Mouse (Mus musculus) kidney, embryonic 16.5 days (tissue): Measurements from ENCODE around the gene Dbn1. TPM values are rescaled to one million over a fixed set of nuclear protein-coding genes. Genes with fewer than 3 reads are reported as not detected.

ENCODE experiments used
- ATAC-seq: fragments of 200-750 bp; cut with Nextera tagmentation; 2 replicates; pipeline ENCODE4 v1.8.0; 2017; ENCODE audit warnings: moderate TSS enrichment; ENCODE audit not compliant: low FRiP score, low TSS enrichment
- H3K27ac ChIP-seq: fragments of 300-500 bp; sonication (generic); 2 replicates; pipeline ENCODE4 v1.5.1; 2014; ENCODE audit warnings: low read length
- H3K27me3 ChIP-seq: fragments of 300-500 bp; sonication (generic); 2 replicates; pipeline ENCODE4 v1.6.1; 2014; ENCODE audit warnings: low read length, control low read depth, mixed read lengths; ENCODE audit not compliant: insufficient read depth
- H3K36me3 ChIP-seq: fragments of 300-500 bp; sonication (generic); 2 replicates; pipeline ENCODE4 v1.6.1; 2014; ENCODE audit warnings: low read length, control low read depth, mixed read lengths; ENCODE audit not compliant: insufficient read depth
- H3K4me1 ChIP-seq: fragments of 300-500 bp; sonication (generic); 2 replicates; pipeline ENCODE4 v1.6.1; 2014; ENCODE audit warnings: low read length, control low read depth, mixed read lengths; ENCODE audit not compliant: insufficient read depth
- H3K4me2 ChIP-seq: fragments of 300-500 bp; sonication (generic); replicated peaks from 2 replicates; pipeline ENCODE4 v1.6.1; 2014; ENCODE audit warnings: low read depth, low read length
- H3K4me3 ChIP-seq: fragments of 300-500 bp; sonication (generic); 2 replicates; pipeline ENCODE4 v1.5.1; 2014; ENCODE audit warnings: mild to moderate bottlenecking, low read length
- H3K9ac ChIP-seq: fragments of 300-500 bp; sonication (generic); replicated peaks from 2 replicates; pipeline ENCODE4 v1.6.1; 2014; ENCODE audit warnings: low read length
- H3K9me3 ChIP-seq: fragments of 300-500 bp; sonication (generic); 2 replicates; pipeline ENCODE4 v1.6.1; 2016; ENCODE audit warnings: low read length, control low read depth
- WGBS: fragments of 180-500 bp; shearing (Covaris S2); extraction: QIAGEN DNeasy Blood & Tissue Kit; methylation state at CpG from one replicate; pipeline ENCODE4 v1.1.7; 2014; 5-methylcytosine and 5-hydroxymethylcytosine counted together
- polyA plus RNA-seq: library from polyadenylated mRNA; unstranded; fragments of >200 nt; fragmentation: Nextera tagmentation; extraction: Ambion mirVana; gene quantifications from 2 replicates; pipeline ENCODE4 v1.2.1, GENCODE M21; 2015

The Dbn1 gene
- polyA plus RNA-seq, 1 experiment from 2014 or later: 177 TPM

GRCm38 (mm10) chr13:55463399-55464026 is 24.4 kb downstream of the Dbn1 start:
- Histone ChIP-seq H3K27me3 (no peaks in the 10 kb centered on the region), H3K4me2 (peak overlapping the region; percentile 98), H3K36me3 (peaks cover 24% of the 10 kb centered on the region), H3K27ac (no peak overlapping the region), H3K4me1 (peaks cover 17% of the 10 kb centered on the region), H3K9me3 (no peaks in the 10 kb centered on the region), H3K4me3 (peak overlapping the region; percentile 69), H3K9ac (peak overlapping the region; percentile 77)
- 5% methylated on average over 14 of the region's 14 CpGs for WGBS
- ATAC-seq: peak; percentile 3; the same call in 1 of the 2 replicates

- no peak for ATAC-seq
- Histone ChIP-seq H3K9ac (no peak overlapping the region), H3K9me3 (no peaks in the 10 kb centered on the region), H3K27me3 (no peaks in the 10 kb centered on the region), H3K4me2 (no peak overlapping the region), H3K27ac (no peak overlapping the region), H3K4me3 (no peak overlapping the region), H3K4me1 (peaks cover 17% of the 10 kb centered on the region), H3K36me3 (peaks cover 25% of the 10 kb centered on the region)
- 40% methylated on average over 2 of the region's 2 CpGs for WGBS
Measured at GRCm38 (mm10) chr13:55462965-55463364, 24.9 kb downstream of the Dbn1 start.

GRCm38 (mm10) chr13:55451785-55452549 is 35.9 kb downstream of the Dbn1 start:
- Histone ChIP-seq H3K4me2 (no peak overlapping the region), H3K9me3 (no peaks in the 10 kb centered on the region), H3K9ac (no peak overlapping the region), H3K4me1 (peaks cover 11% of the 10 kb centered on the region), H3K27me3 (no peaks in the 10 kb centered on the region), H3K4me3 (no peak overlapping the region), H3K27ac (no peak overlapping the region), H3K36me3 (peaks cover 41% of the 10 kb centered on the region)
- 93% methylated on average over 16 of the region's 16 CpGs for WGBS
- ATAC-seq: no peak

GRCm38 (mm10) chr13:55451296-55451695 is 36.6 kb downstream of the Dbn1 start:
- Histone ChIP-seq H3K4me1 (peaks cover 18% of the 10 kb centered on the region), H3K36me3 (peaks cover 41% of the 10 kb centered on the region), H3K4me3 (no peak overlapping the region), H3K4me2 (no peak overlapping the region), H3K9ac (no peak overlapping the region), H3K9me3 (no peaks in the 10 kb centered on the region), H3K27ac (no peak overlapping the region), H3K27me3 (no peaks in the 10 kb centered on the region)
- WGBS: 88% methylated on average over 10 of the region's 10 CpGs
- no peak for ATAC-seq

- ATAC-seq: no peak
Measured at GRCm38 (mm10) chr13:55450511-55450980, 37.4 kb downstream of the Dbn1 start.

GRCm38 (mm10) chr13:55449679-55450441 is 38.1 kb downstream of the Dbn1 start:
- Histone ChIP-seq H3K4me3 (no peak overlapping the region), H3K9ac (no peak overlapping the region), H3K36me3 (peaks cover 41% of the 10 kb centered on the region), H3K27me3 (no peaks in the 10 kb centered on the region), H3K9me3 (no peaks in the 10 kb centered on the region), H3K4me2 (no peak overlapping the region), H3K4me1 (peaks cover 22% of the 10 kb centered on the region), H3K27ac (no peak overlapping the region)
- 87% methylated on average over 17 of the region's 17 CpGs for WGBS
- no peak for ATAC-seq

More at GRCm38 (mm10) chr13:55450511-55450980, 37.4 kb downstream of the Dbn1 start:
- no peaks in the 10 kb centered on the region for H3K27me3 ChIP-seq
- H3K4me1 ChIP-seq: peaks cover 22% of the 10 kb centered on the region
- no peak overlapping the region for H3K27ac ChIP-seq
- 92% methylated on average over 11 of the region's 11 CpGs for WGBS
- no peak overlapping the region for H3K4me3 ChIP-seq
- no peaks in the 10 kb centered on the region for H3K9me3 ChIP-seq
- no peak overlapping the region for H3K9ac ChIP-seq
- peaks cover 41% of the 10 kb centered on the region for H3K36me3 ChIP-seq
- no peak overlapping the region for H3K4me2 ChIP-seq

- no peaks in the 10 kb centered on the region for H3K9me3 ChIP-seq
- H3K4me2 ChIP-seq: no peak overlapping the region
- no peaks in the 10 kb centered on the region for H3K27me3 ChIP-seq
- ATAC-seq: no peak
- H3K27ac ChIP-seq: no peak overlapping the region
- no peak overlapping the region for H3K4me3 ChIP-seq
- no peak overlapping the region for H3K9ac ChIP-seq
- H3K36me3 ChIP-seq: peaks cover 36% of the 10 kb centered on the region
- H3K4me1 ChIP-seq: peaks cover 22% of the 10 kb centered on the region
- WGBS: 93% methylated on average over 9 of the region's 9 CpGs
Measured at GRCm38 (mm10) chr13:55449205-55449604, 38.7 kb downstream of the Dbn1 start.

- Histone ChIP-seq H3K36me3 (peaks cover 27% of the 10 kb centered on the region), H3K4me2 (no peak overlapping the region), H3K4me3 (no peak overlapping the region), H3K27me3 (no peaks in the 10 kb centered on the region), H3K4me1 (peaks cover 30% of the 10 kb centered on the region), H3K9me3 (no peaks in the 10 kb centered on the region), H3K9ac (no peak overlapping the region), H3K27ac (no peak overlapping the region)
- no peak for ATAC-seq
- 85% methylated on average over 5 of the region's 5 CpGs for WGBS
Measured at GRCm38 (mm10) chr13:55448131-55448530, 39.8 kb downstream of the Dbn1 start.

- H3K9ac ChIP-seq: no peak overlapping the region
- 50% methylated on average over 3 of the region's 3 CpGs for WGBS
- no peak overlapping the region for H3K27ac ChIP-seq
- H3K4me1 ChIP-seq: peaks cover 30% of the 10 kb centered on the region
- ATAC-seq: no peak
- peaks cover 22% of the 10 kb centered on the region for H3K36me3 ChIP-seq
- no peaks in the 10 kb centered on the region for H3K27me3 ChIP-seq
- H3K4me3 ChIP-seq: no peak overlapping the region
- no peaks in the 10 kb centered on the region for H3K9me3 ChIP-seq
- no peak overlapping the region for H3K4me2 ChIP-seq
Measured at GRCm38 (mm10) chr13:55447543-55447943, 40.4 kb downstream of the Dbn1 start.
